Mouse (Mus musculus) MEL (cell line): ENCODE data around the gene Pih1h3b. TPM values are rescaled to one million over a fixed set of nuclear protein-coding genes. Genes with fewer than 3 reads are reported as not detected.

Experiments
- DNase-seq: peaks from one replicate; pipeline ENCODE4 v3.0.0; 2011; ENCODE audit warnings: low read depth, low spot score
- H3K27ac ChIP-seq: 2 replicates; pipeline ENCODE4 v1.5.1; 2012; ENCODE audit warnings: low read depth, mild to moderate bottlenecking, control low read depth, low read length, moderate library complexity; ENCODE audit not compliant: control insufficient read depth
- H3K27me3 ChIP-seq, 2 experiments: fragments of 150-350 bp in 1 of 2; sonication (generic) in 1 of 2; 2 replicates each; pipeline ENCODE4 v1.6.1; 2012; ENCODE audit warnings: low read length in 2 of 2, mild to moderate bottlenecking in 2 of 2, improper control_type of control experiment in 1 of 2, moderate library complexity in 1 of 2; ENCODE audit not compliant: insufficient read depth in 2 of 2, control insufficient read depth in 1 of 2
- H3K36me3 ChIP-seq, 2 experiments: 2 replicates each; pipeline ENCODE4 v1.6.1; 2012 to 2014; ENCODE audit warnings: low read length in 2 of 2, improper control_type of control experiment in 1 of 2, inconsistent platforms in 1 of 2, mild to moderate bottlenecking in 1 of 2; ENCODE audit not compliant: insufficient read depth in 2 of 2, control insufficient read depth in 1 of 2
- H3K4me1 ChIP-seq, 2 experiments: fragments of 150-350 bp in 1 of 2; sonication (generic) in 1 of 2; 2 replicates each; pipeline ENCODE4 v1.6.1; 2012; ENCODE audit warnings: low read length in 2 of 2, improper control_type of control experiment in 1 of 2, mild to moderate bottlenecking in 1 of 2; ENCODE audit not compliant: insufficient read depth in 2 of 2, control insufficient read depth in 1 of 2
- H3K4me3 ChIP-seq, 2 experiments: fragments of 150-350 bp in 1 of 2; sonication (generic) in 1 of 2; 2 replicates each; pipeline ENCODE4 v1.5.1; 2012; ENCODE audit warnings: low read depth in 2 of 2, low read length in 2 of 2, mild to moderate bottlenecking in 2 of 2, moderate library complexity in 2 of 2, control low read depth in 1 of 2, improper control_type of control experiment in 1 of 2; ENCODE audit not compliant: control insufficient read depth in 1 of 2, insufficient read depth in 1 of 2
- H3K79me2 ChIP-seq: 2 replicates; pipeline ENCODE4 v1.6.1; 2012; ENCODE audit warnings: mild to moderate bottlenecking, low read length, moderate library complexity; ENCODE audit not compliant: control insufficient read depth, poor library complexity, insufficient read depth
- H3K9ac ChIP-seq: 2 replicates; pipeline ENCODE4 v1.6.1; 2012; ENCODE audit warnings: low read depth, mild to moderate bottlenecking, control low read depth, low read length, moderate library complexity; ENCODE audit not compliant: control insufficient read depth, poor library complexity, severe bottlenecking
- H3K9me3 ChIP-seq: fragments of 150-350 bp; sonication (generic); replicated peaks from 2 replicates; pipeline ENCODE4 v1.6.1; 2012; ENCODE audit warnings: mild to moderate bottlenecking, low read length, improper control_type of control experiment, moderate library complexity; ENCODE audit not compliant: insufficient read depth
- CHD2 ChIP-seq: IDR thresholded peaks from 2 replicates; pipeline ENCODE4 v1.6.1; 2011; ENCODE audit warnings: low read length, improper control_type of control experiment
- E2F4 ChIP-seq: IDR thresholded peaks from 2 replicates; pipeline ENCODE4 v1.6.1; 2011; ENCODE audit warnings: low read depth, low read length, improper control_type of control experiment, borderline replicate concordance
- ELF1 ChIP-seq: IDR thresholded peaks from 2 replicates; pipeline ENCODE4 v1.6.1; 2014; ENCODE audit warnings: low read depth, mild to moderate bottlenecking, inconsistent platforms, low read length, improper control_type of control experiment, moderate library complexity
- ETS1 ChIP-seq: IDR thresholded peaks from 2 replicates; pipeline ENCODE4 v1.6.1; 2012; ENCODE audit warnings: low read depth, mild to moderate bottlenecking, inconsistent platforms, low read length, improper control_type of control experiment, moderate library complexity
- GABPA ChIP-seq: IDR thresholded peaks from 2 replicates; pipeline ENCODE4 v1.6.1; 2012; ENCODE audit warnings: low read depth, mild to moderate bottlenecking, inconsistent platforms, low read length, improper control_type of control experiment, moderate library complexity
- GATA1 ChIP-seq: IDR thresholded peaks from 2 replicates; pipeline ENCODE4 v1.6.1; 2011; ENCODE audit warnings: low read depth, low read length, improper control_type of control experiment
- HCFC1 ChIP-seq: IDR thresholded peaks from 2 replicates; pipeline ENCODE4 v1.6.1; 2012; ENCODE audit warnings: low read depth, mild to moderate bottlenecking, inconsistent platforms, low read length, improper control_type of control experiment, moderate library complexity
- JUND ChIP-seq: IDR thresholded peaks from 2 replicates; pipeline ENCODE4 v1.6.1; 2011; ENCODE audit warnings: low read depth, mild to moderate bottlenecking, improper control_type of control experiment, low read length
- MXI1 ChIP-seq: IDR thresholded peaks from 2 replicates; pipeline ENCODE4 v1.6.1; 2011; ENCODE audit warnings: mild to moderate bottlenecking, low read depth, low read length, improper control_type of control experiment
- MYB ChIP-seq: IDR thresholded peaks from 2 replicates; pipeline ENCODE4 v1.6.1; 2011; ENCODE audit warnings: mild to moderate bottlenecking, low read depth, low read length, improper control_type of control experiment
- NELFE ChIP-seq: IDR thresholded peaks from 2 replicates; pipeline ENCODE4 v1.6.1; 2011; ENCODE audit warnings: low read depth, low read length, improper control_type of control experiment
- POLR2A ChIP-seq, 2 experiments: IDR thresholded peaks; 2 replicates each; pipeline ENCODE4 v1.6.1; 2011 to 2012; ENCODE audit warnings: low read length in 2 of 2, mild to moderate bottlenecking in 2 of 2, control low read depth in 1 of 2, improper control_type of control experiment in 1 of 2, low read depth in 1 of 2, moderate library complexity in 1 of 2; ENCODE audit not compliant: control insufficient read depth in 1 of 2, insufficient read depth in 1 of 2, poor library complexity in 1 of 2
- POLR2AphosphoS2 ChIP-seq: IDR thresholded peaks from 2 replicates; pipeline ENCODE4 v1.6.1; 2011; ENCODE audit warnings: low read length, improper control_type of control experiment
- RCOR1 ChIP-seq: IDR thresholded peaks from 2 replicates; pipeline ENCODE4 v1.6.1; 2012; ENCODE audit warnings: low read depth, mild to moderate bottlenecking, inconsistent platforms, low read length, improper control_type of control experiment
- SMC3 ChIP-seq: IDR thresholded peaks from 2 replicates; pipeline ENCODE4 v1.6.1; 2011; ENCODE audit warnings: low read depth, low read length, improper control_type of control experiment
- TAL1 ChIP-seq: IDR thresholded peaks from 2 replicates; pipeline ENCODE4 v1.6.1; 2012; ENCODE audit warnings: mild to moderate bottlenecking, inconsistent platforms, low read length, moderate library complexity, mixed read lengths
- TBP ChIP-seq: IDR thresholded peaks from 2 replicates; pipeline ENCODE4 v1.8.0; 2011; ENCODE audit warnings: low read depth, low read length, improper control_type of control experiment
- USF1 ChIP-seq: IDR thresholded peaks from 2 replicates; pipeline ENCODE4 v1.6.1; 2014; ENCODE audit warnings: low read depth, mild to moderate bottlenecking, inconsistent platforms, low read length, improper control_type of control experiment, moderate library complexity
- USF2 ChIP-seq, 2 experiments: IDR thresholded peaks; 2 replicates each; pipeline ENCODE4 v1.6.1; 2011 to 2012; ENCODE audit warnings: improper control_type of control experiment in 2 of 2, low read length in 2 of 2, borderline replicate concordance in 1 of 2, inconsistent platforms in 1 of 2, low read depth in 1 of 2, mild to moderate bottlenecking in 1 of 2; ENCODE audit not compliant: insufficient read depth in 1 of 2
- ZMIZ1 ChIP-seq: IDR thresholded peaks from 2 replicates; pipeline ENCODE4 v1.6.1; 2012; ENCODE audit warnings: low read depth, mild to moderate bottlenecking, inconsistent platforms, low read length, improper control_type of control experiment, moderate library complexity
- polyA plus RNA-seq, 2 experiments: library from polyadenylated mRNA; stranded (reverse) in 1 of 2; unstranded in 1 of 2; fragments of >175 nt in 1 of 2; fragments of >200 nt in 1 of 2; gene quantifications; 2 replicates each; pipeline versions ENCODE4 v1.2.1 to v1.2.4; 2012; ENCODE audit warnings: low replicate concordance in 2 of 2, low read depth in 1 of 2; ENCODE audit not compliant: insufficient read length in 2 of 2, insufficient read depth in 1 of 2, missing spikeins in 1 of 2
- total RNA-seq: library from RNA; depleted of rRNA; stranded (reverse); fragments of 300-350 nt; gene quantifications from 2 replicates; pipeline ENCODE4 v1.2.3, GENCODE M21; 2012; rRNA removed

The Pih1h3b gene
- total RNA-seq (not detected in 2 replicates), polyA plus RNA-seq (not detected)

GRCm38 (mm10) chrX:140062135-140062975, at the start of gene Pih1h3b, which contains the start of gene Nup62cl:
Gene Pih1h3b, plus strand, starts transcription at chrX:140062879.
Gene Nup62cl, minus strand, starts transcription at chrX:140062712.
- Histone ChIP-seq H3K4me3 (no peak within 1 kb of the TSS), H3K9me3 (no peaks in the 10 kb centered on the region), H3K4me1 (no peaks in the 10 kb centered on the region), H3K27me3 (peaks cover 2 to 15% of the 10 kb centered on the region in 2 experiments; a peak in 2 of 4 replicates), H3K27ac (no peak within 1 kb of the TSS), H3K36me3 (no peaks in the 10 kb centered on the region), H3K79me2 (no peaks in the 10 kb centered on the region), H3K9ac (no peak within 1 kb of the TSS)
- TF ChIP-seq MYB (no peak), ELF1 (no peak), ZMIZ1 (no peak), NELFE (no peak), POLR2AphosphoS2 (no peak), TBP (no peak), SMC3 (no peak), TAL1 (no peak), USF1 (no peak), POLR2A (IDR thresholded peaks at IDR 0.05; ENCODE audit: control insufficient read depth in 1 of 2, insufficient read depth in 1 of 2, low read depth in 1 of 2, low read length in 2 of 2, poor library complexity in 1 of 2) (no peak), RCOR1 (no peak), MXI1 (no peak), USF2 (IDR thresholded peaks at IDR 0.05; ENCODE audit: borderline replicate concordance in 1 of 2, insufficient read depth in 1 of 2, low read depth in 1 of 2, low read length in 2 of 2) (no peak), JUND (no peak), E2F4 (no peak), CHD2 (no peak), HCFC1 (no peak), GABPA (no peak), ETS1 (no peak), GATA1 (no peak)
- DNase-seq = no peak
